Mouse (Mus musculus): ENCODE results near the gene Hoxc8. TPM values are rescaled to one million over a fixed set of nuclear protein-coding genes. Genes with fewer than 3 reads are reported as not detected.
A peak's percentile ranks its signal among the peaks of the same experiment; 100 is the strongest.

Gene Hoxc8
- total RNA-seq, 4 experiments from 2014 or later = not detected

DNA sequence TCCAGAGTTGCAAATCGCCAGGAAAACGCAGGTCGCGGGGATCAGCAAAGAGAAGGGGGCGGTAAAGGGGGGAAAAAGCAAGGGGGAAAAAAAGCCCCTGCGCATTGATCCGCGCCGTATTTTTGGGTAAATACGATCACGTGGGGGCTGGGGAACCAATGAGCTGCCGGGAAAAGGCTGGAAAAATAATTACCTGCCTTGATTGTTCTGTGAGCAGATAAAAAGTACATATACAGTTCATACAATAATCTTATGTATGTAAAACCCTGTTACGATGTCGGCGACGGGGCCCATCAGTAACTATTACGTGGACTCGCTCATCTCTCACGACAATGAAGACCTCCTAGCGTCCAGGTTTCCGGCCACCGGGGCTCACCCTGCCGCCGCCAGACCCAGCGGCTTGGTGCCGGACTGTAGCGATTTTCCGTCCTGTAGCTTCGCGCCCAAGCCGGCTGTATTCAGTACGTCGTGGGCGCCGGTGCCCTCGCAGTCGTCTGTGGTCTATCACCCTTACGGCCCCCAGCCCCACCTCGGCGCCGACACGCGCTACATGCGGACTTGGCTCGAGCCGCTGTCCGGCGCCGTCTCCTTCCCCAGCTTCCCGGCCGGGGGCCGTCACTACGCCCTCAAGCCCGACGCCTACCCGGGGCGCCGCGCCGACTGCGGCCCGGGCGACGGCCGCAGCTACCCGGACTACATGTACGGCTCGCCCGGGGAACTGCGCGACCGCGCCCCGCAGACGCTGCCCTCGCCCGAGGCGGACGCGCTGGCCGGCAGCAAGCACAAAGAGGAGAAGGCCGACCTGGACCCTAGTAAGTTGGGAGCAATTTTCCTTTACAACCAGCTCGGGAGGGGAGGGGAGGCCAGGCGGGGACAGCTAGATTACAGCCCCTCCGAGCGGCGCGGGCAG, 8.8 kb upstream of the Hoxc8 start:
- no peak for DNase-seq (ENCODE audit: low spot score)

DNA sequence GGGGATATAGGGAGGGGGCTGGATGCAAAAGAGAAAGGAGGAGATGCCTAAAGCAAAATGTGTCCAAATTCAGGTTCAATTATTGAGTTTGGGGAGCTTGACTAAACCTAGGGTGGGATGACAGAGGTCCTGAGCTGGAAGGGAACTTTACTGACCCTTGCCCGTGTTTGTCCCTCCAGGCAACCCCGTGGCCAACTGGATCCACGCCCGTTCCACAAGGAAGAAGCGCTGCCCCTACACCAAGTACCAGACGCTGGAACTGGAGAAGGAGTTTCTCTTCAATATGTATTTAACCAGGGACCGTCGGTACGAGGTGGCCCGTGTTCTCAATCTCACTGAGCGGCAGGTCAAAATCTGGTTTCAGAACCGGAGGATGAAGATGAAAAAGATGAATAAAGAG, 6.7 kb upstream of the Hoxc8 start:
- no peak for DNase-seq (ENCODE audit: low spot score)

DNA sequence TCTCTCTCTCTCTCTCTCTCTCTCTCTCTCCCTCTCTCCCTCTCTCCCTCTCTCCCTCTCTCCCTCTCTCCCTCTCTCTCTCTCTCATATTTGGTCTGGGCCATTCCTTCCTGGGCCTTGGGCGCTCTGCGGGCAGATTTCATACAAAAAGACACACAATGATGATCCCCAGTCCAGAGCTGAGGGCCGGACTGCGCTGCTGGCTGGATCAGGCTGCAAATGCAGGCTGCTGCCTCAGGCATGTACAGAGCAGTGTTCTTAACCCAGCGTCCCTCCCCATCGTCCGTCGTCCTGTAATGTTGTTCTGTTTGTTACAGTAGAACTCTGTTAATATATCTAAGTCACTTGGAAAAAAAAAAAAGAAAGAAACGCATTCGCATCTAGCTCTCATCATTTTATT, 5.9 kb upstream of the Hoxc8 start:
- no peak for DNase-seq (ENCODE audit: low spot score)

DNA sequence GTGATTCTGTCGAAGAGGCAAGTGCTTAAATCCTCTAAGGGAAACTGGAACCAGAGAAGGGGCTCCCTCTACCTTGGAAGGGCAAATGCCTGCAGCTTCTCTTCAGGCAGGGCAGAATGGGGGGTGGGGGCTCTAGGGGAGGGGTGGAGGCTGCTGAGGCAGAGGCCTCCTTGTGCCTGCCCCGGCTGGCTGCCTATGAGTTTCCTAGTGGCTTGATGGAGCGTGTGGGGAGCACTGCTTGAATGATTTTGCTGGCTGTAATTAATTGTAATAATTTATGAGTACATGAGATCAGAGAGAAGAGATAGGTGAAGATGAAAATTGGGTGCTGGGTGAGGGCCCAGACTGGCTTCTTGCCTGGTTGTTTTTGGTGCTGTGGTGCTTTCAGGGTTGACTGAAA, 5.5 kb upstream of the Hoxc8 start:
- DNase-seq (ENCODE audit: low spot score) = no peak

DNA sequence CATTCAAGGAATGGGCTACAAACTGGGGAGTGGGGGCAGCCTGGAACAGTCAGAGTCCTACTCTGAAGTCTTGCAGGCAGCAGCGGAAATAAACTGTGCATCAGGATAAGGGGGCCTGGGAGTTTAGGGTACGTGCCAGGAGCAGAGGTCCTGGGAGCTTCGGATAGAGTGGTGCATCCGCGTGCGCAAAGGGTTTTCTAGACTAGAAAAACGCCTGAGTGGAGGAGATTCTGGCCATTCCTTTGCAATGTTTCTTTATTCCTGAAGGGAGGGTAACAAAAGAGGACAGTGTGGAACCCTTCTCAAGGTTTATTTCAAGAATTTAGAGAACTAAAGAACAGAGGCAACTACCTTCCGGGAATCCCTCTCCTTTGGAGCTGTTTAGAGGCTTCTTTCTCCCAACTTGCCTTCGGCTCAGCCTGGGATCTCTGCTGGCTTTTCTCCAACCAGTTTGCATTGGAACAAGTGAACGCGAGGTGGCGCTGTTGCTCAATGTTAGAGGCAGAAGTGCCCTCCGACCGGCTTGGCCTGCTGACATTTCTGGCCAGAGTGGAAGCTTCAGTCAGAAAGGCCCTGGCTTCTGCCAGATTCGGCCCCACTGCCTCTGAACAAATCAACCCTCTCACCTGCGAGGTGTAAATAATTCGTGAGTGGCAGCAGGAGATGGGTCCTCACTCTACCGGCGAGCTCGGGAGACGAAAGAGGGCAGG, 3.1 kb upstream of the Hoxc8 start:
- peak; percentile 93 for DNase-seq (ENCODE audit: low spot score)

DNA sequence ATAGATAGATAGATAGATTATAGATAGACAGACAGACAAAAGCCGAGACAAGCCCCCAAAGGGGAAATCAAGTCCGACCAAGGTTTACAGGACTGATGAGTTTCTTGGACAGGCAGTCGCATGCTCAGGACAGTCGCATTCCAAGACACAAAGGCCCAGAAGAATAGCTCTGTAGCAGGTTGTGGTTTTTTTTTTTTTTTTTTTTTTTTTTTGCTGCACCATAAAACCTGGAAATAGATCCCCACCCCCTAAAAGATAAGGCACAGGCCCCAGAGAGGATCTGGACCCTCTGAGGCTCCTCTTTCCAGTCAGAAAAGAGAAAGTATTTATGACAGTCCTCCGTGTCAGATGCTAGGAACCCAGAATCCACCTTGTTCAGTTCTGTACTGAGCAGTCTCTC, 2.3 kb upstream of the Hoxc8 start:
- DNase-seq (ENCODE audit: low spot score) = no peak

DNA sequence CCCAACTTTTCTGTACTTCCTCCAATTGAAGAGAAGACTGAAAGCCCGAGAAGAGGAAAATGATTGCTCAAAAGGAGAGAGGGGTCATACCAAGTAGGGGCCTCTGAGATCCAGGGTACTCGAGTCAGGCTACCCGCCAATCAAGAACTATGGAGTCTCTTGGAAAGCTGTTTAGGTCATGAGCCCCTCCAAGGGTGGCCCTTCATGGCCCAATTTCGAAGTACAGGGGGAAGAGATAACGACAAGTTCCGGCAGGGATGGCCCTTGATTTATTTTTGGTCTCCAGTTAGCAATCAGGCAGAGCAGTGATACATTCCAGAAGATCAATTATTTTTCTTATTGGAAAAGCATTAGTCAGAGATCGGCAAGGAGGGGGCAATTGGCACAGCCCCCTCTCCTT, 1.4 kb downstream of the Hoxc8 start:
- DNase-seq (ENCODE audit: low spot score) = no peak

DNA sequence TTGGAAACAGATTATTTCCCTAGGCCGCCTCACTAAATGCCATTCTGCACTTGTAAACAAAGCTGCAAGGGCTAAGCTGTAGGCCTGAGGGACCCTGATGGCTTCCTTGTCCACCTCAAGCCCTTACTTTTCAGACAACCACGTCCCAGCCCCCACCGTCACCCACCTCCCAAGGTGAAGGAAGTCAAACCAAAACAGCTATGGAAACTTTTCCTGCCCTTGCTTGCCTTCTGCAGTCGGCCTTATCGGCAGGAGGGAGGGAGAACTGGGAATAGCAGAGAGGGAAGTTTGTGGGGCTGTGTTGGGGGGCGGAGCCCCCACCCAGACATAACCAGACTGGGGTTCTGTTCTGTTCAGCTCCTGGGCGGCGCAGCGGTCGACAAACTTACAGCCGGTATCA, 1.8 kb downstream of the Hoxc8 start:
- DNase-seq (ENCODE audit: low spot score) = no peak

DNA sequence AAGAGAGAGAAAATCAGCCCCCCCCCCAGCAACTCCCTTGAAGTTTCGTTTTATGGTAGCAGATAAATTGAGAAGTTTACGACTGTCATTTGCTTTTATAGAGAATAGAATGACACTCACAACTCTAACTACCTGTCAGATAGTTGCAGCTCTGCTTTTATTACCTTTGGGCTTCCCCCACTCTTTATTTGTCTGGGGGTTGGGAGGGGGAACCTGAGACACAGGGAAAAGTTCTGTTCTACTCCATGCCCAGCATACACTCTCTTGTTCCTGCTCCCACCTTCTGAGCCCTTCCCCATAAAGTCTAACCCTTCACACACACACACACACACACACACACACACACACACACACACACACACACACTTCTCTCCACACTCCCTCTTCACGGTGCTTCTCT, 2.5 kb downstream of the Hoxc8 start:
- no peak for DNase-seq (ENCODE audit: low spot score)

DNA sequence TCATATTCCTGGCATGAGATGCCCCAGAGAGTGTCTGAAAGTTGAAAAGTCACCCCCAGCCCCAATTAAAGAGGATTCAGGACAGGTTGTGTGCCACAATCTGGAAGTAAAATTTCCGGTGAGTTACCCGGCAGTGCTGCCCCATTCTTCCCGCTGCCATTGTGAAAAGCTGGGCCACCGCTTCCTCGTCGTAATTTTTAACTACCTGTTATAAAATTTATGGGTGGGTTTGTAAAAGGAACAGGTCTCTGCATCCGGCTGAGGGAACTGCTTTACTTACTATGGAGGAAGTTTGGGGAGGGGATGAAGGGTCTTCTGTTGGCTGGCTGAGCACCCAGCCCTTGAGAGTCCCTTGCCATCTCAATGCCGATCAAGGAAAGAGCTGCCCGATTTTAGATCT, 6.1 kb downstream of the Hoxc8 start:
- DNase-seq (ENCODE audit: low spot score) = no peak

DNA sequence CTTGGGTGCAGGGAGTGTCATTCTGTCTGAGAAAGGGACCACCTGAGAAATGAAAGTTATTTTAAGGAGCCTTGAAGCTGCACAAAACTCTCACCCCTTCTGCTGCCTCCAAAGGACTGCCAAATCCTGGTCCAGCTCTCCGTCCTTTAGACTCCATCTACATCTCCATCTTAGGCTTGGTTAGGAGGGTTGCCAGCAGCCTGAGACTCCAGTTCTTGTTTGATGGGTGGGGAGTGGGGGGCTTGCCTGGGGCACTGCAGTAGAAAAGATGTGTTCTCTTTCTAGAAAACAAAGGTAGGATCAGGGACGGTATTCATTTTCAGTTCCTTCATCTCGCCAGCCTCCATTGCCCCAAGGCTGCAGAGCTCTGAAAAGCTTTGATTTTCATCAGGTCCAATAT, 7.0 kb downstream of the Hoxc8 start:
- no peak for DNase-seq (ENCODE audit: low spot score)

DNA sequence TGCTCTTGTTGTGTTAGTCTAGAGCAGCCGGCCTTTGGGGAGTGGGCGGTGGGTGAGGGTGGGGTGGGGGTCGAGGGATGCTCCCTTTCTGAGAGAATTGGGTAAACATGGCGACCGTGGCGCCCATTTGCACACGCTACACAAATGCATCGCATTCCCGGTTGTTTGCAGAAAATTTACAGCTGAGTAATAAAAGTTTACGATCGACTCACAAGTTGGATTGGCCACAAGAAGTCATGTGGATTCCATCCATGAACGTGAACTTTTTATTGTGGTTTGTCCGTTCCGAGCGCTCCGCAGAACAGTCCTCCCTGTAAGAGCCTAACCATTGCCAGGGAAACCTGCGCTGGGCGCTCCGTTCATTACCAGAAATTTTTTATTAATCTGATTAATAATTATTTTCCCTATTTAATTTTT, 7.5 kb downstream of the Hoxc8 start, which contains the start of gene Hoxc6:
Hoxc6 (plus strand) TSS at position 319 of the 417 bp plus-strand sequence.
- DNase-seq (ENCODE audit: low spot score) = no peak

DNA sequence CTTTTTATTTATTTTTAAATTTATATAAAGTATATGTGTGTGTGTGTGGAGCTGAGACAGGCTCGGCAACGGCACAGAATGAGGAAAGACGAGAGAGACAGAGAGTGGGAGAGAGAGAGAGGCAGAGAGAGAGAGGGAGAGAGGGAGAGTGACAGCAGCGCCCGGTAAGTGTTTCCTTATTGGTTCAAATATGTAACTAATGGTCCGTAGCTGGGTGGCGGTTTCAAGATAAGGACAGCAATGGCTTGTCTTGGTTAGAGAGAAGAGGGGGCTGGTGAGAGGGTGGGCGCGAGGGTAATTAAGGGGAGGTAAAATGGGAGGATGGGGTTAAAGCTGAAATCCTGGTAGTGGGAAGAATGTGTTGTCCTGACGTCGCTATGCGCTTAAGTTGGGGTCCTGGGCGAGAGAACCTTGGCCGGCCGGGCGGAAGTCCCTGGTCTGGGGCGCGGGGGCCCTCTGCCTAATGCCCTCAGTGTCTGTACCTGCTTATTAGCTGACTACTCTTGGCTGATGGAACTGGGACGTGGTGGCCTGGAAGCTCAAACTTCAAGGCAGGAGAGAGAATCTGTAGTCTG, 8.3 kb downstream of the Hoxc8 start:
- DNase-seq (ENCODE audit: low spot score) = no peak

DNA sequence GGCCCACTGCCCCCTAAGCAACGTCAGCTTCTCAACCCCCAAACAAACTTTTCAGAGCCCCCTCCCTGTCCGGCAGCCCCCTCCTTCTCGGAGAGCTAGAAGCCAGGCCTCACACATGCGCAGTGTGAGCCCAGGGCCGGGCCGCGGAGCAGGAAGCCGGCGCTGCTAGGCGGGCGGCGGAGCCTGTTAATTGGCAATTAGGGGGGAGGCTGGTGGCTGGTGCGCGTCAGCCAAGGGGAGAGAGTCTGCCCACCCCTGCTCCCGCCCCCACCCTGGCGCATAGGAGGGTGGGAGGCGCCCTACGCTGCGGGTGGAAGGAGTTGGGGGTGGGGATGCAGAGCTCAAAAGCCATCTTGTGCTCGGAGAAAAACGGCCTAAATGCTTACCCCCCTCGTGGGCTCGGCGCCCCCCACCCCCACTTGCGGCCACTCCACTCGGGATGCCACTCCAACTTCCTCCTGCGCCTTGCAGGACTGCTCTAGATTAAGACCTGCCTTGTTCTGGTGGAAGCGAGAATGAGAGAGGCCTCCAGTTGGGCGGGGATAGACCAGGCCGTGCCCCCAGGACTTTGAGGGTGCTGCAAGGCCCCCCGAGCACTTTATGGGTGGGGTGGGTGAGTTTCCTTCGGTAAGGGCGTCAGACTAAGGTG, 8.9 kb downstream of the Hoxc8 start:
- peak; percentile 36 for DNase-seq (ENCODE audit: low spot score)

DNA sequence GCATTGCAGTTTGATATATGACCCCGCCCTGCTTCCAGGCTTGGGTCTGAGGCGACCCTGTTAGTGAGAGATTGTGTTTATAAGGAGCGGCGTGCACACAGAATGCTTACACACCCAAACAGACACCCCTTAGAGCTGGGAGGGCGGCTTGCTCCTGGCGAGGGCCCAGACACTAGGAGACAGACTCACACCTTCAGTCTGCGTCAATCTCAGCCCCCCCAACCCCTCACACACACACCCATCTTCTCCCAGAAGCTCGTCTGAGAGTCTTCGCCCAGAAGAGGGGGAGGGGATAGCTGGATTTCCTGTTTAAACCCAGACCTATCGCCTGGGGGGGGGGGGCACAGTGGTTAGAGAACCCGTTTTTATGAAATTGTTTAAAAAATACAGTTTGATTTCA, 9.5 kb downstream of the Hoxc8 start:
- no peak for DNase-seq (ENCODE audit: low spot score)

DNA sequence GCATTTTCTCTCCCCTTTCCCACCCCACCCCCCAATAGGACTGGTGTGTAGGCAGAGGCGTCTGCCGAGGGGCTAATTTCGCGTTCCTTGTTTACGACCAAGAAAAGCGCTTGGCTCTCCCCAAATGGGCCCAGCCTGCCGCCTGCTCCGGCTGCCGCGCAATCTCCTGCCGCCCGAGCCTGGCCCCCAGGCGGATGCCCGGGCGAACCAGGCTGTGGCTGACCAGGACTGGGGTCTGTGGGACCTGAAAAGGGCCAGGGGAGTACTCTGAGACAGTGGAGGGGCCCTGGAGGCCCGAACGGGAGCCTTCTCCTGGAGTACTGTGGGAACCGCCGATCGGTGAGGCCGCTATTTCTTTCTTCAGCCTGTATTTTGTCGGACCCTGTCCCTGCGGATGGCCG, 10.1 kb downstream of the Hoxc8 start:
- no peak for DNase-seq (ENCODE audit: low spot score)

DNA sequence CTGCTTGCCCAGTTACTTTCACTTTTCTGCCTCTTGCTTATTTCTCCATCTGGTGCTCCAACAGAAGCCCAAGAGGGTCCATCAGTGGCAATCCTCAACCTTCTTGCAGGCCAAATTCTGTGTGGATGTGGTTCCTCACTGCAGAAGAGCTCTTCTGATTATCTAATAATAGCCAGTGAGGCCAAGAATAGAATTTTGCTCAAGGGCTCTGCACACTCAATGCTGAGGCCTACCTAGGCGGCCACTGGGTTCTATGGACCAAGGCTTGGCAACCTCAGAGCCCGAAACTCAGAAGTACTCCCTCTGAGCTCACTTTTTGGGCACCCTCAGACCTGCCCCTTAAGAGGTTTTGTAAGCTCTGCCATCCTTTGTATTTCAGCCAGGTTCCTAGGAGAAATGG, 11.0 kb downstream of the Hoxc8 start:
- no peak for DNase-seq (ENCODE audit: low spot score)

DNA sequence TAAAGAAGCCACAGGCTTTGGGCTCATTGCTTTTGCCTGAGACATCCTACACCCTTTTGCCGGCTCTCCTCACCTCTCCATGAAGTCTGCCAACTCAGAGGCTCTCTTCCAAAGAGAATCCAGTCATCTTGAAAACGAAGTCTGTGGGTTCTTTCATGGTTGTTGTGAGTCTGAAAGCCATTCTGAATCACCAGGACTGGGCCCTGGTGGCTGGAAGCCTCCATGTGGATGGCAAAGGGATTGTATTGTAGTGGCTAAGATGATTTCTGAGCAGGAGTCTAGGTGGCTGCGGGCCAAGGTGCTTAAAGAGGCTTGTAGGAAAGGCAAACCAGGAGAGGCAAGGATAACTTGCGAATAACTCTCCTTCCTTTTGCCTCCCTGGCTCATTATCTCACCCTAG, 11.7 kb downstream of the Hoxc8 start:
- no peak for DNase-seq (ENCODE audit: low spot score)

DNA sequence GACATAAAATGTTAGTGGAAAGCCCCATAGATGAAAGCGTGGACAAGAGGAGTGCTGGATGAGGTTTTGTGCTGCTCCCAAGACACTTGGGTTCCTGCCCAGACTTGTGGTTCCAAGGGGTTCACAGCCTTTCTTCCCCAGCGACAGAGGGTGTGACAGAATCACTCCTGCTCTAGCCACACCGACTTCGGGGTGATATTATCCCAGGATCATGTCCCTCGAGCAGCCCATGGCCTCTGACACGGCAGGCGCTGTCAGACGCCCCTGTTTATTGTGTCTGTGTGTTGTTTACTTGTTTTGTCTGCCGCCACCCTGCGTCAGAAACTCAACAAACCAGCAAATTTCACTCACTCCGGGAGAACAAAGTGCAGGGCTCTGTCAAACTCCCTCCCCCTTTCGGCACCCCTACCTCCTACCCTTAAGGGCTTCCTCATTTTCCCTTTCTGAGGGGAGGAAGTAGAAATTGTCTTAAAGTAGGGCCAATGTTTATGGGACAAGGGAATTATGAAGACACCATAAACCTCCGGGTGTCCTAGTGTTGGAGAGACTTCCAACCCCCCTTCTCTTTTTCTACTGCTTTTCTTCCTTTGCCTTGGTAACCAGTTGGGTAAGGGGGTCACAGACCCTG, 12.5 kb downstream of the Hoxc8 start:
- no peak for DNase-seq (ENCODE audit: low spot score)

DNA sequence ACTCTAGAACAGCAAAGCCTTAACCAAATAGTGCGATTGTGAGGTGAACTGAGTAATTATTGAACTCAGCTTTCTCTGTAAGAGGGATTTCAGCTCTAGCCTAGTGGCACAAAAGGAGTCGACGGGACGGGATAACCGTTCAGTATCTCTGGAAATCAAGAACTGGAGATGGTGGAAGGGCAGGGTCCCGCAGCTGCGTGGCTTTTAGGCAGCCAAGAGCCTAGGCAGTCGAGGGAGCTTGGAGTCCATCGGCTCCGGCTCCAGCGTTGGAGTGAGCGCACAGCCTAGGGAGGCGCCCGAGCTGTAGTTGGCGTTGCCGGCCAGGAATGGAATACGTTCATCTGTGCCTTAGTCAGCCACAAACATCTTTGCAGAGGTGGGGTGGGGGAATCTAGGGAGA, 14.9 kb downstream of the Hoxc8 start:
- no peak for DNase-seq (ENCODE audit: low spot score)

DNA sequence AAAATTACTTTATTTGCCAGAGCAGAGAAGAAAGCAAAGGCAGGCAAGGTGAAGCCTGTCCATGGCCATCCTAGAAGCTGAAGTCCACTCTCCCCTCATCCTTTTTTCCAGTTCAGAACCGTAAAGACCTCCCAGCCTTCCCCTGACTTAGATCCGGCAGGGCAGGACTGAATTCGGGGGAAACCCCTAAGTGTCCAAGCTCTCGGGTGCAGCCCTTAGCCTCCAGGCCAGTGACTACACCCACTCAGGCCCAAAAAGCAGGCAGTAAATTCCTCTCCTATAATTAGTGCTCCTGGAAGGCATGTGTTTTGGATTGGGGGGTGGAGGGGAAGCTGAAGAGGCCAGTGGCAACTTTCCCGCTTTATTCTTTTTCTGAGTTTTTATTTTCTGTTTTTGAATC, 15.4 kb downstream of the Hoxc8 start:
- no peak for DNase-seq (ENCODE audit: low spot score)

DNA sequence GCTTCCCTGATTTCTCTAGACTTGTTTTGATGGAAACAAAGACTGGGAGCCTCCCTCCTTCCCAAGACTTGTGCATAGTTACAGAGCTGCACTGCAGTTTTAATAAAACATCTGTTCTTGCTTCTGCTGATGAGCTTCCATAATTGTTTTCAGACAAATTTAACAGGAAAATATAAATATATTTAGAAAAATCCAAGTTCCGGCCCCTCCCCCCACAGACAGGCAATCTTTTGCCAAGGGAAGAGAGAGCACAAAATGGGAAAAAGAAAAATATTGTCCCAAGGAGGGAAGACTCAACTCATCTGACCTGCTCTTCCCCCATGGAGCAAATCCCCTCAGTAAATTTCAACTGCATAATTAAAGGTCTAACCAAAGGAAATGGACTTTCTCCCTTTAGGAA, 15.9 kb downstream of the Hoxc8 start:
- DNase-seq (ENCODE audit: low spot score) = no peak

Measured in heart, adult 8-10 months (tissue).